Mouse (Mus musculus): ENCODE measurements around the gene Pakap.

GRCm38 (mm10) chr4:57772851-57773510 lies 205.0 kb downstream of the Pakap start:
- TF ChIP-seq CTCF (IDR thresholded peaks at IDR 0.05; ENCODE audit: low read depth, low read length): no peak
- TF ChIP-seq POLR2AphosphoS5 (IDR thresholded peaks at IDR 0.05; ENCODE audit: insufficient replicate concordance, low read depth, low read length): no peak
- no peak for TF ChIP-seq GATA1 (IDR thresholded peaks at IDR 0.05; ENCODE audit: borderline replicate concordance, low read length)
- TF ChIP-seq GATA2 (IDR thresholded peaks at IDR 0.05; ENCODE audit: borderline replicate concordance, low read depth, low read length): no peak
- TF ChIP-seq TAL1 (conservative IDR thresholded peaks at IDR 0.05; ENCODE audit: low read depth, low read length): no peak

All from G1E (cell line).